Mouse (Mus musculus): ENCODE data around the gene Cyp4a10. TPM values are rescaled to one million over a fixed set of nuclear protein-coding genes. Genes with fewer than 3 reads are reported as not detected.
"Not testable (repeated sequence)": the region's sequence is repeated elsewhere in the genome, so short reads cannot be mapped to it uniquely, and the experiment has no call there.

Gene Cyp4a10
- polyA plus RNA-seq (2012; rRNA removed), result 0.11 and 0.29 TPM in 2 replicates

DNA sequence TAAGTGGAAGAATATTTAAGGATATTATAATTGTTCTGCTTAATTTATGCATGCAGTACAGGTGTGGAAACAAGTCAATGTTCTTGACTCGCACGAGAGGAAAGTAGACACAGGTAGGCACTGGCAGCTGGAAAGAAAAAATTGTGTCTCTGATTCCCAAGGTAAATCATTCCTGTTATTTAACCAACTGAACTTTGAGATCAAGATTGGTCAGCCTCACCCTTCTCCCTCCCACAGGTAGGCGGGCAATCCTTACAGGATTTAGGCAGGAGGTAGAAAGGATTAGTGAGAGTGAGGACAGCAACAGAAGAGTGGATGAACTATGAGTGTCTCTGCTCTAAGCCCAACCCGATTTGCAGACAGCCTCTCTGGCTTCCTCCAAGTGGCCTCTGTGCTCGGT lies at the start of gene Cyp4a10:
TSS of gene Cyp4a10 (plus strand) at position 265 of the 400 bp plus-strand sequence.
- not testable (repeated sequence) for DNase-seq (ENCODE audit: low read depth)

DNA sequence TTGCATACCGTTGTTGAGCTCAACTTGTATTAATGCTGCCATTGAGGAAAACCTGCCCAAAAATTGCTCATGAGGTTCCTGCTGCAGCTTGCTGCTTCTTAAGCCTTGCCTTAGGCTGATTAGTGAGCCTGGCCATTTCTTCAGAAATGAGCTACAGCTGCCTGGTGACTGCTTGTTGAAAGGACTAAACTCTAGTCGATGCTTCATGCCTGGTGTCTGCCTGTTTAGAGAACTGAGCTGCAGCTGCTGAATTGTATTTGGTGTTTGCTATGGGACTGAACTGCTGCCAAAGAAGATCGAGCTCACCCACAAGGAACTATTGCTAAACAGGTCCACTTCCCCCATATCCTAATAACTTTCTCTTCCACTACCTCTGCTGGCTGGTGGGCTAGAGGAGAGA lies 44.5 kb upstream of the Cyp4a10 start:
- DNase-seq (ENCODE audit: low read depth), result not testable (repeated sequence)

DNA sequence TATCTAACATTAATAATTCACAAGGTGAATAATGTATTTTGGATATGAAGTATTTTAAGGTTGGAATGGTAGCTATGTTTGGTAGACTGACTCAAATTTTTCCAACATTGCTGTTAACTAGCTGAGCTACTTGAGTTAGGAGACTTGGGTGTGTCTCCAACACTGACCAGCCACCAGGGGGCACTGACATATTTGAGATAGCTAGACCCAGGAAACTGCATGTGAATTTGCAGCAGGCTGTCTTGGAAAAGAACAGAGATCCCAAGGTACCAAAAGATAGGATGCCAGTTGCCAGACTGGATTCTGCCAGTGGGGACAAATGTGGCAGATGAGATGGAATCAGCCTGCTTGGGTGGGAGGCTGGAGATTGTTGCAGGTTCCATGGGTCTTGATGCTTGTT lies 42.0 kb upstream of the Cyp4a10 start:
- DNase-seq (ENCODE audit: low read depth), result not testable (repeated sequence)

DNA sequence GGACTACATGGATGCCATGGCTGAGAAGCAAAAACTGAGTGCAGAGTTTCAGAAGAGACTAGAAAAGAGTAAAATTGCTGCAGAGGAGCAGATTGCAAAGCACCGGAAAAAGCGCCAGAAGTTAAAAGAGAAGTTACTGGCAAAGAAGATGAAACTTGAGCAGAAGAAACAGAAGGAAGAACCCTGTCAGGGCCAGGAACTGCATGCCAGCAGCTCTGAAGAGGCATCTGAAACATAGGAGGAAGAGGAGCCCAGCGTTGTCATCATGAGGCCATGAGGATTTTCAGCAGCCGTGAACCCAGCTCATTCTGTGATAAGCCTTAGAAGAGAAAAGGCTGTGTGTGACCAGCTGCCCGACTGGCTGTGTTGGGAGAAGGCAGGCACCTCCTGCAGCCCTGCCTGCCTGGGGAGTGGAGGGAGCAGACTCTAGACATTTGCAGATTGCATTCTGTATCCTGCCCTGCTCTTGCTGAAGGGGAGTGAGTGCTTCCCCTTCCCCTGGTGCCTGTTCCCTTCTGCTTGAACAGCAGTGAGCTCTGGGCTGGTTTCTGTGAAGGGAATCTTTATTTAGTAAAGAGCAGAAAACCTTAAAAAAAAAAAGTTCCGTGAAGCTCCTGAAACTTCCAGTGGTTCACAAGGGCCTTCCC lies 36.9 kb upstream of the Cyp4a10 start:
- no peak for DNase-seq (ENCODE audit: low read depth)

DNA sequence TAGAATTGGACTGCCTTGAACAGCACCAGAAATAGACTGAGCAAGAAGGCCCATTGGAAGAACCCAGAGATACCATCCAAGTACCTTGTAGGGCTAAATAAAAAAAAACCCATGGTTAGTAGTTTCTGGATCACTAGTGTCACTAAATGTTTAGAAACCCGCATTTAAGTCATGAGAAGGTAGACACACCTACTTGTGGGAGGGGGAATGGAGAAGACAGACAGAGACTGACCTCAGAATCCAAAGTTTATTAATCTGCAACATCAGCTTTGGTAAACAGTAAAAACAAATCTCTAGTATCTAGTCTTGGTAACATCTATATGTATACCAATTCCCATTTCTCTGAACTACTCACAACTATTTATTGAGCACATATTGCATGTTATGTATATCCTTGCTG lies 22.1 kb upstream of the Cyp4a10 start, which contains the start of gene Cyp4a14:
TSS of gene Cyp4a14 (minus strand) at position 142 of the 400 bp plus-strand sequence.
- no peak for DNase-seq (ENCODE audit: low read depth)

DNA sequence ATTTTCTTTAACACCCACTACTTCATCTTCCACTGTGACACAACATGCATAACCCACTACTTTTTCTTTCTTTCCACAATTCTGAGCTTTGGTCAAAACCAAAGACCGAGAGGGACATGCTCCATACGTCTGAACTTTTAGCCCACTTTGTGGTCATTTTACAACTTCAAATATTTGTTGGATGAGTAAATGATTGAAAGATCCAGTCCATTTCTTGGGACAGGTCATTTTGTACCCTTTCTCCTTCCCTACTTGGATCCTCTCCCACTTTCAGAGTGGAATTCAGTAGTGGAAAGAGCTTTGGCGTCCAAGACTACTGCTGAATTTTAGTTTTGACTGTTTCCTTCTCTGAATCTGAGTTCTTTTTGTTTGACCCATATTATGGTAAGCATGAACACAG lies 20.6 kb upstream of the Cyp4a10 start:
- DNase-seq (ENCODE audit: low read depth), result no peak

DNA sequence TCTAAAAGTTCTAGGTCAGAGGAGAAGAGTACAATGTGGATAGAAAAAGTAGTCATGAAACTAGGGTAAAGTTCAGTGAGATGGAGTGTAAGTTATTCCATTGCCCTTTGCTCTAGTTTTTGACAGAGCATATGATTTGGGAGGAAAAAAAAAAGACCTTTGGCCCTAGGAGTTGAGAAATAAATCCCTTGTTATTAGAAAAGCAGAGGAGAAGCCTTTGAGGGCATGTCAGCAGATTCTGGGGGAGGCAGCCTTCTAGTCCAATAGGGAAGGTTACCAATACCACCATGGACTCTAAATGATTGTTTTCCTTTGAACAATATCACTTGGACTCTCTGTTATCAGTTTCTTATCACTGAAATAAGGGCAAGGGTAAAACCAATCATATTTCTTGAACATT lies 4.1 kb upstream of the Cyp4a10 start:
- DNase-seq (ENCODE audit: low read depth), result not testable (repeated sequence)

DNA sequence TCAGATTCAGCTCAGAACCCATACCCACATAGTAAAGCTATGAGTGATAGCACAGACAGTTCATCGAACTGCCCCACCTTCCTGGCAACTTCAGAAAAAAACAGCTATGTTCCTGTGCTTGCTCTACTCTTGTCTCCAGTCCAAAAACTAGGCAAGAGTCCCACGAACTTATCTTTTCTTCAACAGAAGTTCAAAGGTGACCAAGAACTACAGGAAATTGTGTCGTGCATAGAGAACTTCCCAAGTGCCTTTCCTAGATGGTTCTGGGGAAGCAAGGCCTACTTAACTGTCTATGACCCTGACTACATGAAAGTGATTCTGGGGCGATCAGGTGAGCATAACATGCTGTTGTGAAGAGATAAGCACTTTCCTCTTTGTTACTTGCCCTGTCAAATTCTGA lies 1.4 kb downstream of the Cyp4a10 start:
- DNase-seq (ENCODE audit: low read depth), result no peak

DNA sequence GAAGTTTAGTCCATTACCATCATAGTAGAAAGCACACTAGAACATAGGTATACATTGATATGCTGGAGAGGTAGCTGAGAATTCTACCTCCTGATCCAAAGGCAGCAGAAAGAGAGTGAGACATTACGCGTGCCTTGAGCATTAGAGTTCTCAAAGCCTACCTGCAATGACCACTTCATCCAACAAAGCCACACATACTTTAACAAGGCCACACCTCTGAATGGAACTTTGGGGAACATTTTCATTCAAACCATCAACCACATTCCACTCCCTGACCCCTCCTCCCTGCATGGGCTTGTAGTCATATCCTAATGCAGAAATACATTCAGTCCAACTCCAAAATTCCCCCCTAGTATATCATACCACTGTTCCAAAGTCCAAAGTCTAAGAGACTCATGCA lies 3.7 kb downstream of the Cyp4a10 start:
- no peak for DNase-seq (ENCODE audit: low read depth)

DNA sequence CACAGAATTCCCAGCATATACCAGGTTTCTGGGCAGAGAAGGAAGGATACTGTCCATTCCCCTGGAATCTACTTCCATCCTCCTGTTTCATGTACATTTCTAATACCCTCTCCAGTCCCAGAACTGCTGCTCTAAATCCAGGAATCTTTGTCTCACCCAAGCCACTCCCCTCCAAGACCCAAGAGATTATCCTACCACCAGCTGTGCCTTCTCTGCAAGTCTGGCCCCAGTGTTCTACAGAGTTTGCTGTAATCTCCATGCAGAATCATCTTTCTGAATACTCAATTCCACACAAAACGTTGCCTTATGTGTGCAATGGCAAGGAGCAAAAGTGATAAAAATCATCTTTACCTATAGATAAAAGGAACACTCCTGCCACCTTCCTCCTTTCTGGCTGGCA lies 27.0 kb downstream of the Cyp4a10 start:
- DNase-seq (ENCODE audit: low read depth), result no peak

DNA sequence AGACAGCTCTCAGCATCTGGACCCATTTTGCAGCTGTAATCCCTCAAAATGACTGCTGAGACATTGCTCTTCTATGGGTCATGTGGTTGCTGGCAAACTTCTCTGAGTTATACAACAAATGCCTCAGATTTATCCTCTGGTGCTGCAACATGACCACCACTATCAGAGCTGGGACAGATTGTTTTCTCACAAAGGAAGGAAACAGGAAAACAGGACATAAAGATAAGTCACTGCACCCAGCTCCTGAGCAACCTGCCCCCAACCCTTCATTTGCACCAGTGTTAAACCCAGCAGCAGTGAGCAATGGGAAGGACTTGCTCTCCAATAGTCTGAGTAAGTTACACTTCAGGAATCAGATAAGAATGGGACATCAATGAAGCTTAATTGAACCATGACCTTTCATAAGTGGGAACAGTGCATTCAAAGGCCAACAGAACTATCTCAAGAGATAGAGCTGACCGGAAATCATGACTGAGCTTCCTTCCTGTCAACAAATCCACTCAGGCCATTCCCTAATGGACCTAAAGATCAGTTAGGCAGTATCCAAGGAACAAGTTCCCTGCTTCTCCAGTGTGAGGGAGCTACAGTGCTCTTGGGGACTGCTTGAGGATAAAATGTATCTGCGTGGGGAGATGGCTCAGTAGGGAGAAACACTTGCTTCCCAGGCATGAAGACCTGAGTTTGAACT lies 28.2 kb downstream of the Cyp4a10 start:
- DNase-seq (ENCODE audit: low read depth), result no peak

DNA sequence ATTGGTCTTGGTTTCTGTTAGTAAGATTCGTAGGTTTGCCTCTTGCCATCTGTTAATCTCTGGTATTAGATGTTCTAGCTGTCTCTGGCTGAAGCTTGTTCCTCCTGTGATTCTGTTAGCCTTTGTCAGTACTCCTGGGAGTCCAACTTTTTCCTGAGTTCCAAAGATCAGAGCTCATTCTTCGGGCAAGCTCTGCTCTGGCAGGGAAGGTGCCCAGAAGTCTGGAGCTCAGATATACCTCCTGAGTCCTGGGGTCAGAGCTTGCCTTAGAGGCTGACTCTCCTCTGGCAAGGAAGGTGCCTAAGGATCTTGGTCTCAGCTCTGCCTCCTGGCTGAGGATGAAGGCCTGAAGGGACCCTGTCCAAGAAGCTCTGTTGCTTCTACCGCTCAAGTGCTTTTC lies 34.7 kb downstream of the Cyp4a10 start:
- no peak for DNase-seq (ENCODE audit: low read depth)

DNA sequence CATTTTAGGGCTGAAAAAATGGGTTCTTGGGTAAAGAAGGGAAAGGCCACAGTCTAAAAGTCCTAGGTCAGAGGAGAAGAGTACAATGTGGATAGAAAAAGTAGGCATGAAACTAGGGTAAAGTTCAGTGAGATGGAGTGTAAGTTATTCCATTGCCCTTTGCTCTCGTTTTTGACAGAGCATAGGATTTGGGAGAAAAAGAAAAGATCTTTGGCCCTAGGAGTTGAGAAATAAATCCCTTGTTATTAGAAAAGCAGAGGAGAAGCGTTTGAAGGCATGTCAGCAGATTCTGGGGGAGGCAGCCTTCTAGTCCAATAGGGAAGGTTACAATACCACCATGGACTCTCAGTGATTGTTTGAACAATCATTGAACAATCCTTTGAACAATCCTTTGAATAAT lies 37.4 kb downstream of the Cyp4a10 start:
- no peak for DNase-seq (ENCODE audit: low read depth)

DNA sequence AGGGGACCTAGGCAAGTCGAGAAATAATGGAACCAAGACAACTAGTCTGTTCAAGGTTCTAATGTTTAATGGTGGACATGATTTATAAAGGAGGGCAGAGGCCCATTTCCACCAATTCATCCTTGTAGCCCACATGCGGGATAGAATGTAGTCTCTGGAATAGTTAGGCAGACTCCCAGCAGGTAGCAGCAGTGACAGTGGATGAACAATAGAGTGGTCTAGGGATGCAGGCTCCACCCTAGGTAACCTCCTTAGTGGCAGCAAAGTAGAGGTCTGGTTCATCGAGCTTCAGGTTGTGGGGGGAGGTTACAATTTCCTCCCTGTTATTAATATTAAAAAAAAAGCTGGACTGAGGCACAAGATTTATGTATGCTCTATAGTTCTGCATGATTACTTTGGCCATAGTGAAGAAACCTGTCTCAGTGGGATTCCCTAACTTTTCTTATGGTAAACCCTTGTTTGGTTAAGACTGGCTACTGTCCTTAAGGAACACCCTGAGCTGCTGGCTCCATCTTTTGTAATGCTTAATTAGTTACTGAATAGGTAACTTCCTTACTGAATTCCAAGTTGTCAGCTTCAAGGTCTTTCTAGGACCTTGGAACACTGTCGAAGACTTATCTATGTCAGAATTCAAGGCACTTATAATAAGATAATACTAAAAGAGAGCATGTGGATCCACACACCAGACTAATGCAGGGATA lies 39.9 kb downstream of the Cyp4a10 start:
- no peak for DNase-seq (ENCODE audit: low read depth)

DNA sequence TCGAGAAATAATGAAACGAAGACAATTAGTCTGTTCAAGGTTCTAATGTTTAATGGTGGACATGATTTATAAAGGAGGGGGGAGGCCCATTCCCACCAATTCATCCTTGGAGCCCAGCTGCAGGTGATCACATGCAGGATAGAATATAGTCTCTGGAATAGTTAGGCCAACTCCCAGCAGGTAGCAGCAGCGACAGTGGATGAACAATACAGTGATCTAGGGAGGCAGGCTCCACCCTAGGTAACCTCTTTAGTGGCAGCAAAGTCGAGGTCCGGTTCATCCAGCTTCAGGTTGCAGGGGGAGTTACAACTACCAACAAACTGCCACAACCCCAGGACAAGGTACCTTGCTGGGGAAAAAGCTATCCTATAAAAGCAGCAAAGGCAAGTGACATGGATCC lies 43.2 kb downstream of the Cyp4a10 start:
- not testable (repeated sequence) for DNase-seq (ENCODE audit: low read depth)

DNA sequence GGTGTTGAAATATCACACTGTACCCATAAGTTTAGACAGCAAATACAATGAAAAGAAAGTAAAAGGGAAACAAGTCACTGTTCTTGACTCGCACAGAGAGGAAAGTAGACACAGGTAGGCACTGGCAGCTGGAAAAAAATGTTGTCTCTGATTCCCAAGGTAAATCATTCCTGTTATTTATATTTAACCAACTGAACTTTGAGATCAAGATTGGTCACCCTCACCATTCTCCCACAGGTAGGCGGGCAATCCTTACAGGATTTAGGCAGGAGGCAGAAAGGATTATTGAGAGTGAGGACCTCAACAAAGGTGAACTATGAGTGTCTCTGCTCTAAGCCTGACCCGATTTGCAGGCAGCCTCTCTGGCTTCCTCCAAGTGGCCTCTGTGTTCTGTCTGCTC lies 45.3 kb downstream of the Cyp4a10 start, which contains the start of gene Cyp4a31:
TSS of gene Cyp4a31 (plus strand) at position 249 of the 400 bp plus-strand sequence.
- DNase-seq (ENCODE audit: low read depth), result no peak

DNA sequence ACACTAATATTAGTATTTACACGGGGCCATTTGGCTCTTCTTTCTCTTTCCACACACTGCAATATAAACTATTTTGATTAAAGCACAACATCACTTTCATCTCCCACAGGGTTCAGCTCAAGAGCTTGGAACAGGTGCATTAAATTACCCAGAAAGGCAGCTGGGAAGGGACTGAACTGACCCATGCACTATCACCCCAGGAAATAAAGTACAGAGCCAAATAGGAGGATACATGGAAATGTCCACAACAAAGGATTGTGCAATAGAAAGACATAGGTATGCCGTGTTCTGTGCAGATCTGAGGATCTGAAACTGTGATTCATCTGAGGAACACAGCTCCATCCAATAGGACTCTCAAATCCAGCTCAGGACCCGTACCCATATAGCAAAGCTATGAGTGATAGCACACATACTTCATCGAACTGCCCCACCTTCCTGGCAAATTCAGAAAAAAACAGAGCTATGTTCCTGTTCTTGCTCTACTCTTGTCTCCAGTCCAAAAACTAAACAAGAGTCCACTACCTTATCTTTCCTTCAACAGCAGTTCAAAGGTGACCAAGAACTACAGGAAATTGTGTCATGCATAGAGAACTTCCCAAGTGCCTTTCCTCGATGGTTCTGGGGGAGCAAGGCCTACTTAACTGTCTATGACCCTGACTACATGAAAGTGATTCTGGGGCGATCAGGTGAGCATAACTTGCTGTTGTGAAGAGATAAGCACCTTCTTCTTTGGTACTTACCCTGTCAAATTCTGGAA lies 46.6 kb downstream of the Cyp4a10 start:
- DNase-seq (ENCODE audit: low read depth), result not testable (repeated sequence)

DNA sequence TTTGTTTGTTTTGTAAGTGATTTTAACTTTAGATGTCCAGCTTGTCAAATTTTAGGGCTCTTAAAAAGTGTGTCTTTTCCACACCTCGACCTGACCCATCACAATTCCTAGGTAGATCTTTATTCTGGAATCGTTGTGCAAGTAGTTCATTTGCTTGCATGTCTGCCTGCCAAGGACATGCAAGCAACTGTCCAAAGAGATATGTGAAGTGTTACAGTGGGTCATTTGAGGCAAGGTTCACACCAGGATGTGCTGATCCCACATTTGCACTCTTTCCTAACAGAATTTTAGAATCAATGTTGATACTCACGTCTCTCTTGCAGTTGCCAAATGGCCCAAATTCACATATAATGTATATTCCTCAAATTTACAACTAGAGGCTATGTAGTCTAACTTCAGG lies 57.2 kb downstream of the Cyp4a10 start:
- no peak for DNase-seq (ENCODE audit: low read depth)

DNA sequence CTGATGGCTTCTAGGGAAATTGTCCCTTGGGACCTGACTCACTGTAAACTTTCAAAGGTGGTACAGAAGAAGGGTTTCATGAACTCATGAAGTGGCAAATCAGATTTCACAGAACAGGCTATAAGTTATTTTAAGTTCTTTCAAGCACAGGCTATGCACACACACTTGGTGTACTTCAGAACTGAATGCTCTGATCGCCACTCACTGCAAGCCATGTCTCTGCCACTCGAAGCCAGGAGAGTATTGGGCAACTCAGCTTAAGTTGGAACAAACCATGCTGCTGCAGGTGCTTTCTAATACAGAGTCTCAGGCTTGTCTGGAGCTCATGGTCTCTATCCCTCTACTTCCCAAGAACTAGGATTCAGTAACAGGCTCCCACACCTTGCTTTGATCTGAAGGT lies 57.7 kb downstream of the Cyp4a10 start:
- no peak for DNase-seq (ENCODE audit: low read depth)

DNA sequence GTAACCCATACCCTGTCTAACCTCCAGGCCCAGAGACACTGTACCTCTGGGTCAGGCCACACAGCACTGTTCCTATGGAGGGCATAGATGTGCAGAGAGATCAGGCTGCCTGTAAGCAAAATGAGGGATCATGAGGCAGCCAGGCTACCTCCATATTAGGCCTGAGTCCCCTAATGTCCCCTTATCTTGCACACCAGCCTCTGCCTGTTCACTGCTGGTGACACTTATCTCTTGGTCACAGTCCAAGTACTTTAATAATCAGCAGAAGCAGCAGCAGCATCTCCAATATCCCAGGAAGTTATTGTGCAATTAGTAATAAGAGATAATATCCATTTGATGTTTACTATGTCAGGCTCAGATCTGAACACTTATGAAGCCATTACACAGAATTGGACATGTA lies 65.0 kb downstream of the Cyp4a10 start:
- no peak for DNase-seq (ENCODE audit: low read depth)
